Mouse (Mus musculus): ENCODE measurements around the gene Cachd1.

Cachd1 gene

DNA sequence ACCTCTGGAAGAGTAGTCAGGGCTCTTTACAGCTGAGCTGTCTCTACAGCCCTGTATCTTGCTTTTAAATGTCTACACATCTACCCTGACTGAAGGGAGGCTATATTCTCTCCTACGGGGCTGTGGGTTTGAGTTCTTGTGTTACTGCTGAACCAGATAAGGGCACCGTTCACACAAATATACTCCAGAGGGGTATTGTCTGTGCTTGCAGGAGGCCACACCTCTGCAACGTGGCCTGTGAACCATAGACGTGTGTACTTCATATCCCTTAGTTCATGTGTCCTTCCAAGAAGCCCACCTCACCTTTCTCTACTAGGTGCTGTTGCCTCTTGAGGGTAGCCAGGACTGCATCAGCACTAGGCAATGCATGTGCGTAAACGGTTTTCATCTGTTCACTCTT, 215.6 kb downstream of the Cachd1 start:
- DNase-seq (ENCODE audit: low spot score): no peak

DNA sequence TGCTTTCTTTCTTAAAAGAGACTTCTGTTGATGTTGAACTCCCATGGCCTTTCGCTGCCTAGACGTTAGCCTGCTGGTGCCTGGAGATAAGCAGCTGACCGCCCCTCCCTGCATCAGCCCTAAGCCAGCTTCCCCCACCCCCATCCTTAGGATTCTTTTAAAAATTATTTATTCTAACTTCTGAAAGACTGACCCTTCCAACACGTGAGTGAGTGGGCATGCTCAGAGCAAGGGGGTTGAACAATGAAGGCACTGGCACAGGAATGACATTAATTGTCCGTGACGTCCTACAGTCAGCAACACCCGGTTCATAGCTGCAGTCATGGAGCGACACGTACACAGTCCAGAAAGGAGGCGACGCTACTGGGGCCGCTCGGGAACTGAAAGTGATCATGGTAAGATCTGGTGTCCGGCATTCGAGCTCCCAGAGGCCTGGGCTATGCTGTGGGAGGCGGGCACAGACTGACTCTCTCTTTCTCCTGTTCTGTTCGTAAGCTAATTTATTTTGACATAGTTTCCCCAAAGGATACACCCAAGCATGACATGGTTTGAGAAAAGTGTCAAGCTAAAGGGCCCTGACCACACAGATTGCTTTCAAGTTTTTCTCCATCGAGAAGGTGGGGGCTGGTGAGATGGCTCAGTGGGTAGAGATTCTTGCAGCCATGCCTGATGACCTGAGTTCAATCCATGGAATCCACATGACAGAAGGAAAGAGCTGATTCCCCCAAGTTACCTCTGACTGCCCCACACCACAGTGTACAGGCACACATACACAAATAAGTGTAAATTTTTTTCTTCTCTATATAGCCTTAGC, 218.2 kb downstream of the Cachd1 start:
- DNase-seq (ENCODE audit: low spot score): no peak

DNA sequence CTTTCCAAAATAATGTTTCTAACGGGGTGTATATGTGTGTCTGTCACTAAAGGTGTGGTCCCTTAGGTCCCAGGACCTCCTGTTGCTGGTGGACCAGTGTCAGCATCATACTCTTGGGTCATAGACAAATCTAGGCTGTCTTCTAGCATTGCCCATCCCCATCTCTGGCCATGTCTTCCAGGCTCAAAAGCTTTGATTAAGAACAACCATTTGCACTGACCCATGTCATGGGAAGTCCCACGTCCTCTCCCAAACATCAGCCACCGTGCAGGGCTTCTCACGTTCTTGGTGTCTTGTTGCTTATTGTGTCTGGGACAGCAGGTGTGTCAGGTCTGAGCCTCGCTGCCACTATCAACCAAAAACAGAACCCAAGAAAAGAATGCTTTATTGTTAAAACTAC, 219.1 kb downstream of the Cachd1 start:
- no peak for DNase-seq (ENCODE audit: low spot score)

DNA sequence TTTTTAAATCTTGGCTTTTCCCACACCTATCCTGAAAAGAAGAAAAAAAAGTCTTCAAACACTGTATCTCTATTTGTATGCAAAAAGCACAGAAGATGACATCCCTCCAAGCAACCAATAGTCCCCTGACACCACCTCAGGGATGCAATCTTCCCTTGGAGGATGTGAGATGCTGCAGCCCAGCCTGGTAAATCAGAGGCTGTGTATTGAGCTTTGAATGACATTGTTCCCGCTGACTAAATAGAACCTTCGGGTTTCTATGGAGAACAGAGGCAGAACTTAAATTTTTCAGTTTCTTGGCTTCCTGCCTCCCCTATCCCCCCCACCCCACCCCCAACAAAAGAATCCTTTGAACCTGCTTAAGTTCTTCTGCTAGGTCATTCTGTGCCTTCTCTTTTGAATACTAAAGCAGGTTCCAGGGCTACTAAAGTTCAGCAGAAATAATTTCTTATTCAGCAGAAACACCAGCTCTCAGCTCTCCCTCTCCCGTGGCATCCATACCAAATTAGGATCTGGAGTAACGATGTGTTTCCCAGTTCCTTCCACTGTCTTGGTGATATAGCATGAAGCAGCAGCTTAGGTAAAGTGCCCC, 219.7 kb downstream of the Cachd1 start:
- DNase-seq (ENCODE audit: low spot score): no peak

DNA sequence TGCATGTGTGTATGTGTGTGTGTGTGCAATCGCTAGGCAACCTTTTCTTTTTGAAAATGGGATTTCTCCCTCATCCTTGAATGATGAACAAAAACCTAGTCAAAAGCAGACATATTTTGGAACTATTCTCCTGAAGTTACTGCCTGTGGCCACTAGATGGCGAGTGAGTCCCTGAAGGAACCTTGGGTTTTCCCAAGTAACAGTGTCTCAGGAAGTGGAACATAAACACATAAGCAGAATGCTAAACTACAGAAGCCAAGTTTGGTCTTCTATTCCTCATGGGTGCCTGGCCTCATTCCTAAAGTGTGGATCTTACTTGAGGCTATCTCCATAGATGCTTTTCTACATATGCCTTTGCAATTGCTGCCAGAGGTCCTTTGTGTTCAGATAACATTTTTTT, 221.7 kb downstream of the Cachd1 start:
- DNase-seq (ENCODE audit: low spot score): no peak

DNA sequence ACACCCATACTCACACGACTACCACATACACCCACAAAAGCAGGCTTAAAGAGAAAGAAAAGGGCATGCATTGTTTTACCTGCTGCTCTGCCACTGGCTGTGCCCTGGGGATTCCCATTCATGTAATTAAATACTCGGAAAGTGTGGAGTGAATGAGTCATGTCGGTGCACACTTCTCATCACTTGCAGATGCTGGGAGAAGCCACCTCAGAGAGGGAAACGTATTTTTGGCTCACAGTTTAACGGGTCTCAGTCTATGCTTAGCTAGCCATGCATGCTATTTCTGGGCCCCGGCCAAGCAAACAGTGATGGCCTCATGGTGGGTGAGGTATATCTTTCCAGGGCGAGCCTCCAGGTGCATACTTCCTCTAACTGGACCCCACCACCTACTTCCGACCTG, 222.4 kb downstream of the Cachd1 start:
- no peak for DNase-seq (ENCODE audit: low spot score)

DNA sequence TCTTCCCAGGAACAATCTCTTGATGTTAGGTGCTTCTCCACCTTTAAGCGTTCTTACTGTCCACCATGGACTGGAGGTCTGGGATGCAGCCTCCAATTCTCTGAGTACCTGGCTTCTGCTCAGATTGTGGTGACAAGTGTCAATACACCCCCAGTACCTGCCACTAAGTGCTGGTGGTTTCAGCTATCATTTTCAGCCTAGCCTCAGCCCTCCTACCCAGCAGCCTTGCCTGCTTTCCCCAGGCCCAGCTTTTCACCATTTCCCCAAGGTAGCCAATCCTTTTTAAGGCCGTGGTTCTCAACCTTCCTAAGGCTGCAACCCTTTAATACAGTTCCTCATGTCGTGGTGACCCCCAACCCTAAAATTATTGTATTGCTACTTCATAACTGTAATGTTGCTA, 224.1 kb downstream of the Cachd1 start:
- DNase-seq (ENCODE audit: low spot score): no peak

DNA sequence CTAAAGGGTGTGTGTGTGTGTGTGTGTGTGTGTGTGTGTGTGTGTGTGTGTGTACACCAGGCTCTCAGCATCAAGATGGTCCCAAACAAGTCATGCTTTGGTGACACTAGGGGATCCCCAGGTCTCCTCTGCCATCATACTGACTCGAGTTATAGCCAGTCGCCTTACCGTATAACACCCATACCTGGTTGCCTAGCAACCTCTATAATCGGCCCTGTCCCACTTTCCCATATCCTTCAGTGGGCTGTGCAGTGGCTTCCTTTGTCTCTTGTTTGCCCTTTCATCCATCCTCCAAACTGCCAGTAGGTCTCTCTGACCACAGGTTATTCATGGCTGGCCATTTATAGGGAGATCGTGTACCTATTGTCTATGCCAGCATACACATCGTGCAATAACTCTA, 224.6 kb downstream of the Cachd1 start:
- DNase-seq (ENCODE audit: low spot score): no peak

DNA sequence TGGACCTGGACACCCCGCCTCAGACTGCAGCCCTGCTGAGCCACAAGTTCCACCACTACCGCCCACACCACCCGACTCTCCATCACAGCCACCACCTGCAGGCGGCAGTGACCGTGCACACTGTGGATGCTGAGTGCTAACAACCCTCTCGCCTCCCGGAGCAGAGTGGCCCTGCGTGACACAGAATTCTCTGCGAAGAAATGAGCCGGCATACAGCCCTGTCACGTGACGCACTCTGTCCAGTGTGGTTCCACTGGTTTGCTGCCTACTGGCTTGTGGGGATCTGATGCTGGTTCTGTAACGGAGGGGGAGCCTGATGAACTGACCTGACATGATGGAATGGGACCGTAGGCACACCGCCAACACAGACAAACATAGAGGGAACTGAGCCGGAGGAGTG, 226.5 kb downstream of the Cachd1 start:
- DNase-seq (ENCODE audit: low spot score): no peak

DNA sequence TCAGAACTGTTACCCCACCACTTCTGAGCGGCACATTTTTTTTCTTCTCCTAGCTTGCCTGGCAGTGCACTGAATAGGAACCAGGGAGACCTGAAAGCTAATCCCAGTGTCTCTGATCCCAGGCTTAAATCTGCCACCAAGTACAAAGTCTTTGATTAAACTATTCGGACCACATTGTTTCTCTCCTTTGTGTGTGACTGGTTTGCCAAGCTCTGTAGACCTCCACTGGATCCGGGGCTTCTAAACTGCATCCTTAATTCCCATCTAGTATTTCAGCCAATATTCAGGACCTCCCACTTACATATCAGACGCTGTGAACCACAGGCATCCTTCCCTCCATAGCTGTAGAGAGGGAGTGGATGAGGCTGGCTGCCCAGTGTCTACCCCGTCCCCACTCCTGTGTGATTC, 231.9 kb downstream of the Cachd1 start:
- no peak for DNase-seq (ENCODE audit: low spot score)

DNA sequence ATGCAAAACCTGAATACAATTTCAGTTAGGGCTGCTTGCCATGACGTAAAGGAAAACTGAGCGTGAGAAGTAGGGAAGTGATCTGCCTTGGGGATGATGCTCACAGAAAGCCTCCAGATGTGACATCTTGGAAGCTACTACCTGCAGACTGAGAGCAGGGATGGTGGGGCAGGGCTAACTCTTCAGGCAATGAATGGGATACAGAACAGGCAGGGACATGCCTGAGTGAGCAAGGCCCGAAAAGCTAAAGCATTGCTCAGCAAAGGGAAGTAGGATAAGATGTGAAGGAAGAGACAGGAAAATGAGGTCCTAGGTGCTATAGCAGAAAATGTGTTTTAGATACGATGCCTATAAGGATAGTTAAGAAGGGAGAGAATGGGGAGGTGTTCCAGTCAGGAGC, 232.6 kb downstream of the Cachd1 start:
- DNase-seq (ENCODE audit: low spot score): no peak

DNA sequence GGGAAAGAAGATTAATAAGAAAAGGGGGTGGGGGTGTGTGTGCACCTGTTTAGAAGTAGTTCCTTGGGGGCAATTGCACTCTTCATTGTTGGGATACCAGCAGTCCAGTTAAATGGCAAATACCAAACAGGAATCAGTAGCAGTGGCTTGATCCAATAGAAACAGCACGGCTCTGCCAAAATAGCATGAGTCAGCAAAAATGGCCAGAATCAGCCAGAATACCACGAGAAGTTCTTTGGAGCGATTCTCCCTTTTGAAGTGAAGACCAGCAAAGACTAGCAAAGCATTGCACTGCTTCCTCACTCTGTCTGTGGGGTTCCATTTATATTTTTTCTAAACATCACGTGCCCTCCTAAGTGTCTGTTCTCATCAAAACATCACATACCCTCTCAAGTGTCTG, 241.3 kb downstream of the Cachd1 start:
- no peak for DNase-seq (ENCODE audit: low spot score)

DNA sequence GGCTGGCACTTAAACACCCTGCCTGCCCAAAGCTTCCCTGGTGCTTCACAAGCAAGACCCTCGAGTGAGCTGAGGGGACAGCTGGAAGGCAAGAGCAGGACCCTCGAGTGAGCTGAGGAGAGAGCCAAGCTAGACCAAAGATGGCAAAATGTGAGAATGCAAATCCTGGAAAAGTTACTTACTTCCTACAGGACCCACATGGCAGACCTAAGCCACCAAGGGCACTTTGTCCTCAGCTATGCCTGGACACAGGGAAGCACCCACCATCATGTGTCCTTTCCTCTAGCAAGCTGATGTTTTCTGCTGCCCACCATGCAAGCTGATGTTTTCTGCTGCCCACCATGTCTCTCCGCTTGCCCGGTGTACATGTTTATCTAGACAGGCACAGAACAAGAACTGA, 244.1 kb downstream of the Cachd1 start, which contains the start of gene Gm10577:
Gm10577 (minus strand) TSS at position 101 of the 400 bp plus-strand sequence.
- DNase-seq (ENCODE audit: low spot score): no peak

DNA sequence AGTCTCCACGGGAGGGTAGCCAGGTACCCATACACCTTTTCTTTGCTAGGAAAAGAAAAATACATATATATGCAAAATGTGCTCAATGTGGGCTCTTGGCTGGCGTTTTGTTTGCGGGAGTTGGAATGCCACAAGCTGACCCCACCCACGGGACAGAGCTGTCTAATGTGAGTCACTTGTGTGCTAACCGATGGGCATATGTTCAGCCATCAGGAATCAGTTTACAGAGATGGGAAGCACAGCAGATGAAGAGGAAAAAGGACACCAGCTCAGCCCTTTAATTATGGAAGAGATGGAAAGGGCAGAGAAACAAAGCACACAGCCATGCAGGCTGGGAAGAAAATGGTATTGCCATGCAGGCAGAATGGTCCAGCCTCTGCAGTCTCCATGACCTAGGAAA, 250.1 kb downstream of the Cachd1 start:
- no peak for DNase-seq (ENCODE audit: low spot score)

DNA sequence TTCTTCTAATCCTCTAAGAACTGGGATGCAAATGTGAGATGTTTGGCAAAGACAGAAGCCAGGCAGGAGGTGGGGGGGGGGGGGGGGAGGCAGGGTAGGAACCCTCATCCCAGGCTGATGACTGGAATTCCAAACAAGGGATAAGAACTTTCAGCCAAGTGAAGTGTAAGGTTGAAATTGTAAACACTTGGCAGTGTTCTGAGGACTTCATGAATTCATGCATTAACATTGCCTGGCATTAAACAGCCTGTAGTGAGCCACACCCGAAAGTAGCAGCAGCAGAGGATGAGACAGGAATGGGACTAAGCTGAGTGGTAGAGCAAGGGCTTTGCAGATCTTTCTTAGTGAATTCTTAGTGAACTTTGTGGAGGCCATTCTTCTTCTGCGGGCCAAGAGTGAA, 250.5 kb downstream of the Cachd1 start:
- no peak for DNase-seq (ENCODE audit: low spot score)

DNA sequence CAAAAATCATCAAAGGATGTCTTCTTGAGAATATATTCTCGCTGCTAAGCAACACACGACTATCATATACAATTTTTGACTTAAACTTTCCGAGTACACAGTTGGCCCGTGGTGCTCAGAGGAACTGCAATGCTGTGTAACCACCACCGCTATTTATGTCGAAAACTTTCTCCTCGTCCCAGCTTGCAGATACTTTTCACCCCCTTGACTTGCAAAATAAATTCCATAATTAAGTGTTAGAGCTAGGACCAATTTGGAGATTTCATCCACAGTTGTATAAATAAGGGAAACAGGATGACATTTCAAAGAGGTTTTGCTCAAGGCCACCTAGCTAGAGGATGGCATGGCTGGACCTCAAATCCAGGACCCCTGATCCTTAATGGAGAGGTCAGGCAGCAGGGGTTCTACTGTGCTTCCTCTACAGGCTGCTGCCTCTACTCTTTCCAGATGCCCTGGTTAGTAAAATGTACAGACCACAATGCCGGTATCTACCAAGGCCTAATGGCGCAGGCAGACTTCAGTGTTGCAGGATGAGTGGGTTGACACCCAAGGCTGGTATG, 251.5 kb downstream of the Cachd1 start:
- no peak for DNase-seq (ENCODE audit: low spot score)

DNA sequence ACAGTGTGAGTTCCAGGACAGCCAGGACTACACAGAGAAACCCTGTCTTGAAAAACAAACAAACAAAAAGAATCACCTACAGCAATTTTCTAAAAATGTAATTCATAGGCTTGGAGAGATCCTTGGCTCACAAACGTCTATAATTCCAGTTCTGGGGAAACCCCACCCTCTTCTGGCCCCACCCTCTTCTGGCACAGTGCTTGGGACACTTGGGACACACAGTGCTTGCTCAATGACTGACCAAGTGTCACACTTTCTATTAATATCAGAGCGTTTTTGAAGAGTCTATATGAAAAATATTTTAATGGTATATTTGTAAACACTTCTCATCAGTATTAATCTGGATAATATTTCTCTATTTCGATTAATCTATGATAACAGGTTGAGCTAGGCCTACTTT, 256.6 kb downstream of the Cachd1 start:
- DNase-seq (ENCODE audit: low spot score): no peak

DNA sequence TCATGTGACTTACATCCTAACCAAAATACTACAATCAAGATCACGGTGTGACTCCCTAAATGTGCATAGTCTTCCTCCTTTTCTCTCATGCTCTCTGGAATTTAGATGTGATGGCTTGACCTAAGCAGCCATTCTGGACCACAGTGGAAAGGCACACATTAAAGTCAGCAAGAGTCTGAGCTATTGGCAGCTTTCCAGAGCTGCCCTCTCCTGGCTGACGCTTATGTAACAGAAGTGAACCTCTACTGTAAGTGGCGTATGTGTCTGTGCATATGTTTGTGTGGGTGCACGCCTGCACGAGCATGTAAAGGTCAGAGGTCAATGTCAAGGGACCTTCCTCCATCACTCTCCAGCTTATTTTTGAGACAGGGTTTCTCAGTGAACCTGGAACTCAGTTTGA, 258.7 kb downstream of the Cachd1 start:
- DNase-seq (ENCODE audit: low spot score): no peak

DNA sequence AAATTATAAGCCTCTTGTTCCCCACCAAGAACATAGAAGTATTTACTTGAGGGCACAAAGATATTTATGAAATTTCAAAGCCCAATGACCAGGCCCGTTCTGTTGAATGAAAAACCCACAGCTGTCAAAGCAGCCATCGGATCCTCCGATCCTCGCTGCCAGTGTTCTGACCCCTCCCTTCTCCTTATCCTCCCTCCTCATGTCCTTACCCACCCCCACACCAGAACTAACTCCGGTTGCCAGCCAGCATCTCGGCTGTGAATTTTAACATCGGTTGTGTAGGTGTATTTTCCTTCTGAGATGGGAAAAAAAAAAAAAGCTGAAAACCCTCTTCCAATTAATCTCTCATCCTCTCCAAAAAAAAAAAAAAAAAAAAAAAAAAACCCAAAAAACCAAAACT, 260.7 kb downstream of the Cachd1 start:
- DNase-seq (ENCODE audit: low spot score): no peak

DNA sequence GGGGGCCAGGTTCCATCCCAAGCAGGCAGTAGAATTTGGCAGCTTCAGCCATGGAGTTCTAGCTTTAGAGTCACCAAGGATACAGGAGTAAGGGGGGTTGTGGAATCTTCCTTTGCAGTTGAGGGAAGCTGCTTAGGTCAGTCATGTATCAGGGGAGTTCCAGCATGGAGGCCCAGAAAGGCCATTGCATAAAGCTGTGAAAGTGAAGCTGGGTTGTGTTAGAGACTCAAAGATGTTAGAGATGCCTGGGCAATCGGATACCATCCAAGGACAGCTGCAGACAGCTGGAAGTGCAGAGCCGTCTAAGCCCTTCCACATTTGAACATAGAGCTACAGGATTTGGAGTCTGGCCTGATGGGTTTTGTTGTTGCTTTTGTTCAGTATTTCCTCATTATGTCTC, 267.2 kb downstream of the Cachd1 start:
- DNase-seq (ENCODE audit: low spot score): no peak

DNA sequence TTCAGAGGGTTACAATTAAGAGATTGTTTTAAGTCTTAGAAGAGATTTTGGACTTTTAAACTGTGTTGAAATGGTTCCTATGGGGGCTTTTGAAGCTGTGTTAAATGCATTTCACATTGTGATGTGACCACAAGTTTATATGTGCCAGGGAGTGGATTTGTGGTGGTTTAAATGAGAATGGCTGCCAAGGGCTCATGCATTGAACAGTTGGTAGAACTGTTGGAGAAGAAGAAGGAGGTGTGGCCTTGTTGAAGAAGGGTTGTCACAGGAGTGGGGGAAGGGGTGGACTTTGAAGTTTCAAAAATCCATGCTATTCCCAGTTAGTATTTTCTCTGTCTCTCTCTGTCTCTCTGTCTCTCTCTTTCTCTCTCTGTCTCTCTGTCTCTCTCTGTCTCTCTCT, 267.7 kb downstream of the Cachd1 start:
- DNase-seq (ENCODE audit: low spot score): no peak

DNA sequence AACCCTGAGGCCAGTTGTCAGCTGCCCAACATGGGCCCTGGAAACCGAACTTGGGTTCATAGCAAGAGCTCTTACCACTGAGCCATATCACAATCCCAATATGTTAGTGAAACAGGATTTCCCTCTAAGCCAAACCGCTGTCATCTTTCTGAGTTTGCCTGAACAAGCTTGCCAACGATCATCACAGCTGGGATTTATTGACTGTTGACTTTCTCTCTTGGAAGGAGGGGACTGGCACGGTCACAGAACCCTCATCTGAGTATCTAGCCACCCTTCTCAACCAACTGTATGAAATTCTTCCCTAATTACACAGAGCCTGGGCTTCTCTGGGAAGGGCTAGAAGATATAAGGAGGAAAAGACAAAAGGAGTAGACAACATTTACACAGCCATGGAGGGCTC, 270.1 kb downstream of the Cachd1 start:
- DNase-seq (ENCODE audit: low spot score): no peak

DNA sequence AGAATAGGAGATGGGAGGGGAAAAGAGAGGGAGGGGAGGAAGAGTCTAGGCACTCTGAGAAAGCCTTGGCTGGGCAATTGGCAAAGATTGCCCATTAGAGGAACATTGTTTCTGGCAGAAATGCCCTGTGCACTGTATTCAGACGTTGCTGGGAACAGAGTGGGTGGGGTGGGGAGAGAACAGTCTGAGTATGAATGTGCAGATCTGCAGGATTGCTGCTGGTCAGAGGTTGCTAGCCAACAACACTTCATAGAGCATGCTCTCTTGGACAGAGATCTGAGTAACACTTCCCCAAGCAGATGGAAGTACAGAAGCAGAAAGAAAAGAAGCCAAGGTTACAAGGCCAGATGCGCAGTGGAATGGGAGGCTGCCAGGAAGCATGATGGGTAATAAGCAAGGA, 285.7 kb downstream of the Cachd1 start:
- DNase-seq (ENCODE audit: low spot score): no peak

DNA sequence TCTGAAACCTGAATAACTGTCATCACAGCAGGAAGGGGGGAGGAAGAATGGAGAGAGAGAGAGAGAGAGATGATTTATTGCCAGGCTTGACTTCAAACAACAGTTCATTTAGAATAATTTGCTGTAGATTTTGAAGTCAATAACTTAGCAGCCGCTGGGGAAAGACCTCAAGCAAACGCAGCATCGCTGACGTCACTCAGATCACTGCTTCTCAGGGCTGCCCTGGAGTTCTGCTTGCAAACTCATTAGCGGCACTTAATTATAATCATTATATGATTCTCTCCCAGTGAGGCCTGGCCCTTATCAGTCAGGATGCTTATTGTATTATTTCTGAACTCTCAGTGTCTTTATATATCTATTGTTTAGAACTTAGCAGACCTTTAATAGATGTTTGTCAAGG, 289.9 kb downstream of the Cachd1 start:
- DNase-seq (ENCODE audit: low spot score): no peak

All from urinary bladder, postnatal 10 days (tissue).